ENCODE assay signal across 9 mouse cellular contexts in genomic region chr7:64065529-64066247, GRCm38 (mm10).
DNase-seq lines count a peak whose midpoint lies in the region; ATAC-seq and TF ChIP-seq lines count a peak whose summit lies in the region.
"Had no signal": no experiment of that assay in that cellular context is flagged by ENCODE, and none has a peak within 500 bp of the region (broad histone marks: within the 10 kb centered on the region; RNA-seq: fewer than 3 reads in every experiment).

No protein-coding gene starts in this region.

- no peaks in the 10 kb centered on the region for H3K4me1 ChIP-seq in heart, embryonic 11.5 days (ENCODE audit: control insufficient read depth, insufficient read depth, low read length)
- H3K4me1 ChIP-seq in olfactory bulb, adult 2 months (ENCODE audit: control insufficient read depth, insufficient read depth, low read length) = peaks cover 5% of the 10 kb centered on the region; the same call in 1 of the 2 replicates

- H3K27ac ChIP-seq in heart, embryonic 11.5 days (ENCODE audit: low read depth, low read length) = no peak overlapping the region
- H3K27ac ChIP-seq in olfactory bulb, adult 2 months (ENCODE audit: insufficient read depth, low read depth, low read length) = 0 out of 2 replicates have a peak overlapping the region, but pooled peaks have one; percentile 53
- H3K27ac ChIP-seq: kidney, postnatal 0 days had no signal

- no peaks in the 10 kb centered on the region for H3K9me3 ChIP-seq in heart, embryonic 11.5 days (replicated peaks; ENCODE audit: control insufficient read depth, low read length)

- H3K36me3 ChIP-seq in heart, embryonic 11.5 days (ENCODE audit: control insufficient read depth, insufficient read depth, low read length) = no peaks in the 10 kb centered on the region

- no peak for TF ChIP-seq CTCF in olfactory bulb, adult 2 months (IDR thresholded peaks at IDR 0.05; ENCODE audit: insufficient read depth, low read depth, low read length)

- WGBS in heart, embryonic 11.5 days (ENCODE audit: insufficient replicate concordance) = 80% methylated on average over 23 of the region's 23 CpGs
- 50% methylated on average over 23 of the region's 23 CpGs for WGBS in olfactory bulb, adult 2 months

- no peak for TF ChIP-seq POLR2A in olfactory bulb, adult 2 months (IDR thresholded peaks at IDR 0.05; ENCODE audit: insufficient read depth, low read depth, low read length)

- no peak overlapping the region for H3K9ac ChIP-seq in heart, embryonic 11.5 days (ENCODE audit: low read depth, low read length)

- no peak overlapping the region for H3K4me2 ChIP-seq in heart, embryonic 11.5 days

- no peak overlapping the region for H3K4me3 ChIP-seq in heart, embryonic 11.5 days (ENCODE audit: low read depth, low read length)
- H3K4me3 ChIP-seq in olfactory bulb, adult 2 months (ENCODE audit: insufficient read depth, low read depth, low read length) = peak overlapping the region; percentile 24

- no peaks in the 10 kb centered on the region for H3K27me3 ChIP-seq in heart, embryonic 11.5 days (ENCODE audit: control insufficient read depth, insufficient read depth, low read length)

- no peak for ATAC-seq in heart, embryonic 11.5 days (replicated peaks; ENCODE audit: insufficient number of reproducible peaks, low FRiP score, low TSS enrichment)

- DNase-seq in heart, adult 11 months = peak; percentile 92
- peak; percentile 79 for DNase-seq in fibroblast of lung, adult 2 months (ENCODE audit: low read depth)
- peak; percentile 79 for DNase-seq in left cerebral cortex, adult 11 months (ENCODE audit: low spot score)
- DNase-seq in yolk sac, embryonic 10.5 days (ENCODE audit: low spot score) = no peak
- DNase-seq in adrenal gland, postnatal 14 days = no peak
- DNase-seq in spleen, postnatal 36 days (ENCODE audit: low spot score in 2 of 2) = no peak

Comparison
In these comparisons a context has a peak if more than half of its experiments do, and no peak if none do; other contexts are left out.
1. DNase-seq: peak in heart, adult 11 months (single experiment), fibroblast of lung, adult 2 months (single experiment) and left cerebral cortex, adult 11 months (single experiment); none in yolk sac, embryonic 10.5 days (single experiment), adrenal gland, postnatal 14 days (single experiment) and spleen, postnatal 36 days (0 of 2).